Mouse (Mus musculus) small intestine, adult 2 months (tissue): ENCODE measurements at regions not wholly inside any gene's neighbourhood (a gene's known extent, or its start where the extent isn't known, plus 50 kb on each side); places are given as distances from the start of the nearest gene placed in this dataset.

ENCODE experiments used
- CTCF ChIP-seq: fragments of 200-500 bp; IDR thresholded peaks from 2 replicates; pipeline ENCODE4 v1.5.1; 2012; ENCODE audit warnings: low read depth, mild to moderate bottlenecking, control low read depth, inconsistent platforms, low read length, moderate library complexity, mixed read lengths; ENCODE audit not compliant: insufficient replicate concordance, insufficient read length; ENCODE audit errors: extremely low read depth
- POLR2A ChIP-seq: fragments of 200-500 bp; IDR thresholded peaks from 2 replicates; pipeline ENCODE4 v1.6.1; 2012; ENCODE audit warnings: low read depth, mild to moderate bottlenecking, control low read depth, inconsistent platforms, low read length, moderate library complexity

GRCm38 (mm10) chr2:146571857-146572256 is 59.7 kb upstream of the Ralgapa2 start:
- no peak for TF ChIP-seq POLR2A
- no peak for TF ChIP-seq CTCF
